Comparison of ENCODE assay signal across 7 mouse cellular contexts in genomic region chr19:47463636-47464303, GRCm38 (mm10). TPM values are rescaled to one million over a fixed set of nuclear protein-coding genes. Genes with fewer than 3 reads are reported as not detected.
DNase-seq lines count a peak whose midpoint lies in the region; ATAC-seq and TF ChIP-seq lines count a peak whose summit lies in the region.

No protein-coding gene starts in this region.

- H3K9ac ChIP-seq in hindbrain, postnatal 0 days (replicated peaks; ENCODE audit: low read length), result peak overlapping the region; percentile 68

- peak overlapping the region; percentile 75 for H3K4me2 ChIP-seq in hindbrain, postnatal 0 days (ENCODE audit: low read depth, low read length)

- DNase-seq in adrenal gland, adult (ENCODE audit: inconsistent age in 2 of 2, low spot score in 1 of 2), result peak; percentile 79 to 91
- peak; percentile 93 for DNase-seq in gastrocnemius, postnatal 10 days
- peak; percentile 78 for DNase-seq in hindbrain, postnatal 0 days (ENCODE audit: low spot score)
- DNase-seq in left cerebral cortex, postnatal 36 days (ENCODE audit: low spot score in 2 of 2), result peak; percentile 65 to 67
- DNase-seq in spleen, adult 12 weeks (ENCODE audit: low spot score), result peak; percentile 65

- ATAC-seq in common myeloid progenitor, adult 5-6 weeks (replicated peaks; ENCODE audit: low read depth, poor library complexity, severe bottlenecking), result peak; percentile 42
- ATAC-seq in hindbrain, postnatal 0 days, result peak; percentile 72
- peak; percentile 53; the same call in 1 of the 2 replicates for ATAC-seq in megakaryocyte-erythroid progenitor cell, adult 5-6 weeks (replicated peaks; ENCODE audit: low FRiP score, low TSS enrichment, poor library complexity, severe bottlenecking)

- no peaks in the 10 kb centered on the region for H3K27me3 ChIP-seq in hindbrain, postnatal 0 days (ENCODE audit: insufficient read depth, low read length)

- H3K4me3 ChIP-seq in hindbrain, postnatal 0 days (ENCODE audit: low read length), result peak overlapping the region; percentile 63

- H3K27ac ChIP-seq in hindbrain, postnatal 0 days, result peak overlapping the region; percentile 66; the same call in 1 of the 2 replicates

- peak; percentile 61 for TF ChIP-seq CTCF in hindbrain, postnatal 0 days (IDR thresholded peaks at IDR 0.05; ENCODE audit: low read depth)

- no peaks in the 10 kb centered on the region for H3K9me3 ChIP-seq in hindbrain, postnatal 0 days (ENCODE audit: low read length)

- intact Hi-C loops in left cerebral cortex, postnatal 36 days (cut with DNase I), result loop anchor here (2.0 kb wide), 1 partner anchor 107 kb away; no protein-coding TSS in a partner anchor

- peaks cover 8% of the 10 kb centered on the region; the same call in 1 of the 2 replicates for H3K4me1 ChIP-seq in hindbrain, postnatal 0 days (ENCODE audit: insufficient read depth, low read length)

- WGBS in hindbrain, postnatal 0 days, result under 1% methylated on average over 46 of the region's 46 CpGs

- no peaks in the 10 kb centered on the region for H3K36me3 ChIP-seq in hindbrain, postnatal 0 days (ENCODE audit: insufficient read depth, low read length)

RNA-seq across cellular contexts. Expression of gene Sh3pxd2a, which starts 0.4 kb away (rescaled TPM):
- 1.6 and 2.1 TPM in 2 replicates for total RNA-seq in common myeloid progenitor, adult 5-6 weeks (2017)
- 10 to 100 TPM; 79.8 to 85.6 TPM for total RNA-seq in gastrocnemius, postnatal 10 days (2021)
- 21.9 and 25.5 TPM in 2 replicates for total RNA-seq in hindbrain, postnatal 0 days (2014; rRNA removed)
- 1.4 and 1.8 TPM in 2 replicates for polyA plus RNA-seq in hindbrain, postnatal 0 days (2015; fragmentation: Nextera tagmentation; extraction: Ambion mirVana)
- total RNA-seq in left cerebral cortex, postnatal 36 days (2021), result 10 to 100 TPM; 27.9 to 36.1 TPM
- 0.55 and 0.96 TPM in 2 replicates for total RNA-seq in megakaryocyte-erythroid progenitor cell, adult 5-6 weeks (2014; fragmentation: Nextera tagmentation)
- total RNA-seq in megakaryocyte-erythroid progenitor cell, adult 5-6 weeks (2017), result 0.34 and 1.0 TPM in 2 replicates

Comparison
In these comparisons a context has a peak if more than half of its experiments do, and no peak if none do; other contexts are left out.
1. Peak in every context shown above with its lines: DNase-seq, ATAC-seq, H3K4me3 ChIP-seq and H3K27ac ChIP-seq.